Mouse (Mus musculus) embryonic facial prominence, embryonic 12.5 days (tissue): ENCODE measurements around the gene Chst1. TPM values are rescaled to one million over a fixed set of nuclear protein-coding genes. Genes with fewer than 3 reads are reported as not detected.

Source experiments
- ATAC-seq: fragments of 200-750 bp; cut with Nextera tagmentation; 2 replicates; pipeline ENCODE4 v1.8.0; 2017; ENCODE audit not compliant: insufficient number of reproducible peaks, insufficient read depth, low FRiP score, low TSS enrichment
- H3K27ac ChIP-seq: fragments of 300-500 bp; sonication (generic); 2 replicates; pipeline ENCODE4 v1.5.1; 2016; ENCODE audit warnings: mild to moderate bottlenecking
- H3K27me3 ChIP-seq: fragments of 300-500 bp; sonication (generic); 2 replicates; pipeline ENCODE4 v1.6.1; 2016; ENCODE audit warnings: mild to moderate bottlenecking, moderate library complexity
- H3K36me3 ChIP-seq: fragments of 300-500 bp; sonication (generic); 2 replicates; pipeline ENCODE4 v1.6.1; 2016; ENCODE audit warnings: mild to moderate bottlenecking
- H3K4me1 ChIP-seq: fragments of 300-500 bp; sonication (generic); 2 replicates; pipeline ENCODE4 v1.6.1; 2016
- H3K4me2 ChIP-seq: fragments of 300-500 bp; sonication (generic); replicated peaks from 2 replicates; pipeline ENCODE4 v1.6.1; 2016; ENCODE audit warnings: mild to moderate bottlenecking, moderate library complexity
- H3K4me3 ChIP-seq: fragments of 300-500 bp; sonication (generic); 2 replicates; pipeline ENCODE4 v1.5.1; 2016; ENCODE audit warnings: mild to moderate bottlenecking
- H3K9ac ChIP-seq: fragments of 300-500 bp; sonication (generic); 2 replicates; pipeline ENCODE4 v1.6.1; 2016; ENCODE audit warnings: mild to moderate bottlenecking, moderate library complexity
- H3K9me3 ChIP-seq: fragments of 300-500 bp; sonication (generic); 2 replicates; pipeline ENCODE4 v1.6.1; 2016; ENCODE audit warnings: mild to moderate bottlenecking, moderate library complexity
- WGBS: fragments of 180-500 bp; shearing (Covaris S2); methylation state at CpG from one replicate; pipeline ENCODE4 v1.1.7; 2016; 5-methylcytosine and 5-hydroxymethylcytosine counted together
- microRNA-seq: library from miRNA; unstranded; fragments of <30 nt; microRNA quantifications from one replicate; pipeline ENCODE4, GENCODE M21; 2017
- polyA plus RNA-seq: library from polyadenylated mRNA; unstranded; fragments of >200 nt; fragmentation: Nextera tagmentation; extraction: Ambion mirVana; gene quantifications from 2 replicates; pipeline ENCODE4 v1.2.1, GENCODE M21; 2016

Gene Chst1
- polyA plus RNA-seq, 1 experiment from 2014 or later, result 7.9 TPM

- Histone ChIP-seq H3K27ac (no peak overlapping the region), H3K4me3 (no peak overlapping the region), H3K4me2 (no peak overlapping the region), H3K36me3 (no peaks in the 10 kb centered on the region), H3K9me3 (no peaks in the 10 kb centered on the region), H3K4me1 (peaks cover 4% of the 10 kb centered on the region; the same call in 1 of the 2 replicates), H3K27me3 (no peaks in the 10 kb centered on the region), H3K9ac (no peak overlapping the region)
- WGBS, result 58% methylated on average over 1 of the region's 1 CpGs
- no peak for ATAC-seq
These were observed 50.9 kb downstream of the Chst1 start for GRCm38 (mm10) chr2:92650428-92650827.

GRCm38 (mm10) chr2:92651294-92651816, 51.8 kb downstream of the Chst1 start:
- WGBS, result 83% methylated on average over 7 of the region's 7 CpGs
- no peaks in the 10 kb centered on the region for H3K27me3 ChIP-seq
- no peak overlapping the region for H3K27ac ChIP-seq

GRCm38 (mm10) chr2:92657189-92657588, 57.7 kb downstream of the Chst1 start:
- 83% methylated on average over 2 of the region's 2 CpGs for WGBS

More at GRCm38 (mm10) chr2:92651294-92651816, 51.8 kb downstream of the Chst1 start:
- Histone ChIP-seq H3K36me3 (no peaks in the 10 kb centered on the region), H3K9me3 (no peaks in the 10 kb centered on the region), H3K4me2 (no peak overlapping the region), H3K4me3 (no peak overlapping the region), H3K9ac (no peak overlapping the region), H3K4me1 (no peaks in the 10 kb centered on the region)
- ATAC-seq, result no peak

GRCm38 (mm10) chr2:92658293-92659150, 59.0 kb downstream of the Chst1 start:
- Histone ChIP-seq H3K27me3 (no peaks in the 10 kb centered on the region), H3K36me3 (no peaks in the 10 kb centered on the region), H3K4me3 (no peak overlapping the region), H3K9me3 (peaks cover 3% of the 10 kb centered on the region; the same call in 1 of the 2 replicates), H3K4me1 (no peaks in the 10 kb centered on the region), H3K9ac (no peak overlapping the region), H3K4me2 (no peak overlapping the region), H3K27ac (no peak overlapping the region)
- 65% methylated on average over 1 of the region's 1 CpGs for WGBS
- ATAC-seq, result no peak

More at GRCm38 (mm10) chr2:92657189-92657588, 57.7 kb downstream of the Chst1 start:
- H3K36me3 ChIP-seq, result no peaks in the 10 kb centered on the region
- H3K27ac ChIP-seq, result no peak overlapping the region
- ATAC-seq, result no peak
- no peak overlapping the region for H3K9ac ChIP-seq
- no peaks in the 10 kb centered on the region for H3K27me3 ChIP-seq
- H3K4me3 ChIP-seq, result no peak overlapping the region
- no peak overlapping the region for H3K4me2 ChIP-seq
- H3K9me3 ChIP-seq, result peaks cover 3% of the 10 kb centered on the region; the same call in 1 of the 2 replicates
- H3K4me1 ChIP-seq, result no peaks in the 10 kb centered on the region

- H3K36me3 ChIP-seq, result no peaks in the 10 kb centered on the region
- no peak overlapping the region for H3K27ac ChIP-seq
- ATAC-seq, result no peak
- peaks cover 3% of the 10 kb centered on the region; the same call in 1 of the 2 replicates for H3K9me3 ChIP-seq
- H3K4me1 ChIP-seq, result no peaks in the 10 kb centered on the region
- WGBS, result 51% methylated on average over 7 of the region's 7 CpGs
- no peak overlapping the region for H3K4me2 ChIP-seq
- H3K27me3 ChIP-seq, result no peaks in the 10 kb centered on the region
- H3K4me3 ChIP-seq, result no peak overlapping the region
- no peak overlapping the region for H3K9ac ChIP-seq
These were observed 60.1 kb downstream of the Chst1 start for GRCm38 (mm10) chr2:92659491-92660035.

- no peaks in the 10 kb centered on the region for H3K27me3 ChIP-seq
- no peak overlapping the region for H3K27ac ChIP-seq
- no peak overlapping the region for H3K4me3 ChIP-seq
- no peaks in the 10 kb centered on the region for H3K36me3 ChIP-seq
- no peak overlapping the region for H3K4me2 ChIP-seq
- no peaks in the 10 kb centered on the region for H3K4me1 ChIP-seq
- H3K9me3 ChIP-seq, result peaks cover 3% of the 10 kb centered on the region; the same call in 1 of the 2 replicates
- H3K9ac ChIP-seq, result no peak overlapping the region
- ATAC-seq, result no peak
- 83% methylated on average over 6 of the region's 6 CpGs for WGBS
These were observed 63.1 kb downstream of the Chst1 start for GRCm38 (mm10) chr2:92662534-92663068.

Small RNA genes within 50 kb of the gene (microRNA-seq; reads per million reads assigned to microRNA genes)
- gene Mir7221 (not detected), gene Mir7222 (not detected)

Other genes starting within 250 kb of the Chst1 start
- 18.4 and 19.7 TPM in 2 replicates for gene Pex16, start 225.0 kb upstream of the Chst1 start, polyA plus RNA-seq
- 10.3 and 10.5 TPM in 2 replicates for gene Large2, start 224.8 kb upstream of the Chst1 start, polyA plus RNA-seq
- 4.7 and 5.4 TPM in 2 replicates for gene 1700029I15Rik, start 217.2 kb upstream of the Chst1 start, polyA plus RNA-seq
- gene Mapk8ip1, start 198.4 kb upstream of the Chst1 start, polyA plus RNA-seq, result 49.0 and 55.8 TPM in 2 replicates
- 28.8 and 29.7 TPM in 2 replicates for gene Cry2, start 165.7 kb upstream of the Chst1 start, polyA plus RNA-seq
- 9.5 and 10.2 TPM in 2 replicates for gene Slc35c1, start 139.2 kb upstream of the Chst1 start, polyA plus RNA-seq